Mouse (Mus musculus) testis, adult 2 months (tissue): ENCODE measurements around the gene Ndst2.

ENCODE experiments used
- CTCF ChIP-seq: fragments of 200-500 bp; IDR thresholded peaks from 2 replicates; pipeline ENCODE4 v1.5.1; 2012; ENCODE audit warnings: low read depth, mild to moderate bottlenecking, inconsistent platforms, low read length, moderate library complexity; ENCODE audit not compliant: control insufficient read depth, insufficient read depth, insufficient replicate concordance
- POLR2A ChIP-seq: fragments of 200-500 bp; IDR thresholded peaks from 2 replicates; pipeline ENCODE4 v1.6.1; 2012; ENCODE audit warnings: low read depth, mild to moderate bottlenecking, inconsistent platforms, low read length, moderate library complexity; ENCODE audit not compliant: control insufficient read depth

DNA sequence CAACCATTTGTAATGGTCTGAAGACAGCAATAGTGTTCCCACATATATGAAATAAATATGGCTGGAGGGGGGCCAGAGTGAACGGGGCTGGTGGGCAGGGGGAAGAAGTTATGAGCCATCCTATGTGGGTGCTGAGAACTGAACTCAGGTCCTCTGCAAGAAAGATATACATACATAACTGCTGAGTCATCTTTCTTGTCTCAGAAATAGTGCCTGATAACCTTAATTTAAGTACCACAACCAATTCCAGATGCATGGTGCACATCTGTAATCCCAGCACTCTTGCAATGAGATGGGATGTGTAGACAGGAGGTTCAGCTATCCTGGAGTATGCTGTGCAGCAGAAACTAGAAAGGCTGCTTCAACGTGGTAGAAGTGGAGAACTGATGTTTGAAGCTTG, 52.6 kb downstream of the Ndst2 start:
- no peak for TF ChIP-seq POLR2A
- no peak for TF ChIP-seq CTCF
